Mouse (Mus musculus): ENCODE data around the gene Ramp1. TPM values are rescaled to one million over a fixed set of nuclear protein-coding genes. Genes with fewer than 3 reads are reported as not detected.

The Ramp1 gene
- total RNA-seq, 2 experiments from 2014 or later: 6.4 to 11.0 TPM

GRCm38 (mm10) chr1:91193242-91193641, 13.6 kb downstream of the Ramp1 start:
- intact Hi-C loops (cut with DNase I): no loop called here
- no peak for DNase-seq

GRCm38 (mm10) chr1:91193680-91194079, 14.1 kb downstream of the Ramp1 start:
- DNase-seq: no peak
- intact Hi-C loops (cut with DNase I): no loop called here

- no peak for DNase-seq
- intact Hi-C loops (cut with DNase I): no loop called here
These were observed 20.2 kb downstream of the Ramp1 start for GRCm38 (mm10) chr1:91199793-91200192.

GRCm38 (mm10) chr1:91201122-91201521, 21.5 kb downstream of the Ramp1 start:
- DNase-seq: no peak
- intact Hi-C loops (cut with DNase I): no loop called here

GRCm38 (mm10) chr1:91204221-91204765, 24.7 kb downstream of the Ramp1 start:
- intact Hi-C loops (cut with DNase I): no loop called here
- no peak for DNase-seq

- intact Hi-C loops (cut with DNase I): no loop called here
- DNase-seq: no peak
These were observed 26.0 kb downstream of the Ramp1 start for GRCm38 (mm10) chr1:91205651-91206050.

GRCm38 (mm10) chr1:91206336-91206735, 26.7 kb downstream of the Ramp1 start:
- intact Hi-C loops (cut with DNase I): no loop called here
- DNase-seq: no peak

- intact Hi-C loops (cut with DNase I): no loop called here
- DNase-seq: no peak
These were observed 27.3 kb downstream of the Ramp1 start for GRCm38 (mm10) chr1:91206873-91207272.

- intact Hi-C loops (cut with DNase I): no loop called here
- DNase-seq: no peak
These were observed 27.9 kb downstream of the Ramp1 start for GRCm38 (mm10) chr1:91207334-91208074.

GRCm38 (mm10) chr1:91209343-91209742, 29.7 kb downstream of the Ramp1 start:
- DNase-seq: peak in 1 of 2 experiments; percentile 40
- intact Hi-C loops (cut with DNase I): no loop called here

GRCm38 (mm10) chr1:91209785-91210184, 30.2 kb downstream of the Ramp1 start:
- intact Hi-C loops (cut with DNase I): no loop called here
- DNase-seq: peak; percentile 68 to 74

- intact Hi-C loops (cut with DNase I): loop anchor here (1.0 kb wide), 2 partner anchors 32 to 236 kb away; partner anchors contain the start of gene Ramp1
- peak; percentile 53 to 59 for DNase-seq
These were observed 31.5 kb downstream of the Ramp1 start for GRCm38 (mm10) chr1:91211099-91211498.

- DNase-seq: peak; percentile 39 to 42
- intact Hi-C loops (cut with DNase I): loop anchor here (1.0 kb wide), 2 partner anchors 32 to 236 kb away; partner anchors contain the start of gene Ramp1
These were observed 32.0 kb downstream of the Ramp1 start for GRCm38 (mm10) chr1:91211591-91212008.

GRCm38 (mm10) chr1:91215264-91215663, 35.6 kb downstream of the Ramp1 start:
- intact Hi-C loops (cut with DNase I): no loop called here
- no peak for DNase-seq

GRCm38 (mm10) chr1:91215981-91216380, 36.4 kb downstream of the Ramp1 start:
- peak in 1 of 2 experiments; percentile 10 for DNase-seq
- intact Hi-C loops (cut with DNase I): no loop called here

- intact Hi-C loops (cut with DNase I): no loop called here
- peak; percentile 23 to 36 for DNase-seq
These were observed 37.1 kb downstream of the Ramp1 start for GRCm38 (mm10) chr1:91216504-91217267.

GRCm38 (mm10) chr1:91219641-91220321, 40.2 kb downstream of the Ramp1 start:
- intact Hi-C loops (cut with DNase I): no loop called here
- DNase-seq: no peak

GRCm38 (mm10) chr1:91220322-91220672, 40.7 kb downstream of the Ramp1 start:
- intact Hi-C loops (cut with DNase I): no loop called here
- no peak for DNase-seq

GRCm38 (mm10) chr1:91226562-91226961, 46.9 kb downstream of the Ramp1 start:
- DNase-seq: no peak
- intact Hi-C loops (cut with DNase I): no loop called here

- no peak for DNase-seq
- intact Hi-C loops (cut with DNase I): no loop called here
These were observed 47.9 kb downstream of the Ramp1 start for GRCm38 (mm10) chr1:91227381-91228054.

Data from heart, postnatal 36 days (tissue).